Mouse (Mus musculus) embryonic facial prominence, embryonic 12.5 days (tissue): ENCODE measurements around the gene Plxnc1. TPM values are rescaled to one million over a fixed set of nuclear protein-coding genes. Genes with fewer than 3 reads are reported as not detected.
A peak's percentile ranks its signal among the peaks of the same experiment; 100 is the strongest.

Experiments used
- ATAC-seq: fragments of 200-750 bp; cut with Nextera tagmentation; 2 replicates; pipeline ENCODE4 v1.8.0; 2017; ENCODE audit not compliant: insufficient number of reproducible peaks, insufficient read depth, low FRiP score, low TSS enrichment
- H3K27ac ChIP-seq: fragments of 300-500 bp; sonication (generic); 2 replicates; pipeline ENCODE4 v1.5.1; 2016; ENCODE audit warnings: mild to moderate bottlenecking
- H3K27me3 ChIP-seq: fragments of 300-500 bp; sonication (generic); 2 replicates; pipeline ENCODE4 v1.6.1; 2016; ENCODE audit warnings: mild to moderate bottlenecking, moderate library complexity
- H3K36me3 ChIP-seq: fragments of 300-500 bp; sonication (generic); 2 replicates; pipeline ENCODE4 v1.6.1; 2016; ENCODE audit warnings: mild to moderate bottlenecking
- H3K4me1 ChIP-seq: fragments of 300-500 bp; sonication (generic); 2 replicates; pipeline ENCODE4 v1.6.1; 2016
- H3K4me2 ChIP-seq: fragments of 300-500 bp; sonication (generic); replicated peaks from 2 replicates; pipeline ENCODE4 v1.6.1; 2016; ENCODE audit warnings: mild to moderate bottlenecking, moderate library complexity
- H3K4me3 ChIP-seq: fragments of 300-500 bp; sonication (generic); 2 replicates; pipeline ENCODE4 v1.5.1; 2016; ENCODE audit warnings: mild to moderate bottlenecking
- H3K9ac ChIP-seq: fragments of 300-500 bp; sonication (generic); 2 replicates; pipeline ENCODE4 v1.6.1; 2016; ENCODE audit warnings: mild to moderate bottlenecking, moderate library complexity
- H3K9me3 ChIP-seq: fragments of 300-500 bp; sonication (generic); 2 replicates; pipeline ENCODE4 v1.6.1; 2016; ENCODE audit warnings: mild to moderate bottlenecking, moderate library complexity
- WGBS: fragments of 180-500 bp; shearing (Covaris S2); methylation state at CpG from one replicate; pipeline ENCODE4 v1.1.7; 2016; 5-methylcytosine and 5-hydroxymethylcytosine counted together
- polyA plus RNA-seq: library from polyadenylated mRNA; unstranded; fragments of >200 nt; fragmentation: Nextera tagmentation; extraction: Ambion mirVana; gene quantifications from 2 replicates; pipeline ENCODE4 v1.2.1, GENCODE M21; 2016

Plxnc1 gene
- polyA plus RNA-seq, 1 experiment from 2014 or later, result 3.5 TPM

DNA sequence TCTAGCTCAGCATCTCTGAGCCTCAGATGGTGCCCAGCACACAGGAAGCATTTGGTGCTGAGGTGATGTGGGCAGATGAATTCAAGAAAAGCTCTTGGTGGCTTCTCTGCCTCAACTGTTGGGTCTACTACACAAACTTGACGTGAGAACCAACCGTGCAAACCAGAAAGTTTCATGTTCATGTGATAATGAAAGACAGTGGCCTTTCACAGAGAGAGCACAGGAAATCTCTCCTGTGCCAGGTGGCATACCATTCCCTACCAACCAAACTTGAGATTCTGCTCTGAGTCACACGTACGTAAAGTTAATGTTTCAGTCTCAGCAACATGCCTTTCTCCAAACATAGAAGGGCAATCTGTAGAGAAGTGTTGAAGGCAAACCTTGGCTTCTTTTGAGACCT is 83.8 kb downstream of the Plxnc1 start:
- no peaks in the 10 kb centered on the region for H3K27me3 ChIP-seq
- no peak for ATAC-seq
- 91% methylated on average over 4 of the region's 4 CpGs for WGBS
- H3K36me3 ChIP-seq, result no peaks in the 10 kb centered on the region
- no peak overlapping the region for H3K9ac ChIP-seq
- no peaks in the 10 kb centered on the region for H3K9me3 ChIP-seq
- no peak overlapping the region for H3K27ac ChIP-seq
- H3K4me2 ChIP-seq, result no peak overlapping the region
- H3K4me1 ChIP-seq, result no peaks in the 10 kb centered on the region
- H3K4me3 ChIP-seq, result no peak overlapping the region

DNA sequence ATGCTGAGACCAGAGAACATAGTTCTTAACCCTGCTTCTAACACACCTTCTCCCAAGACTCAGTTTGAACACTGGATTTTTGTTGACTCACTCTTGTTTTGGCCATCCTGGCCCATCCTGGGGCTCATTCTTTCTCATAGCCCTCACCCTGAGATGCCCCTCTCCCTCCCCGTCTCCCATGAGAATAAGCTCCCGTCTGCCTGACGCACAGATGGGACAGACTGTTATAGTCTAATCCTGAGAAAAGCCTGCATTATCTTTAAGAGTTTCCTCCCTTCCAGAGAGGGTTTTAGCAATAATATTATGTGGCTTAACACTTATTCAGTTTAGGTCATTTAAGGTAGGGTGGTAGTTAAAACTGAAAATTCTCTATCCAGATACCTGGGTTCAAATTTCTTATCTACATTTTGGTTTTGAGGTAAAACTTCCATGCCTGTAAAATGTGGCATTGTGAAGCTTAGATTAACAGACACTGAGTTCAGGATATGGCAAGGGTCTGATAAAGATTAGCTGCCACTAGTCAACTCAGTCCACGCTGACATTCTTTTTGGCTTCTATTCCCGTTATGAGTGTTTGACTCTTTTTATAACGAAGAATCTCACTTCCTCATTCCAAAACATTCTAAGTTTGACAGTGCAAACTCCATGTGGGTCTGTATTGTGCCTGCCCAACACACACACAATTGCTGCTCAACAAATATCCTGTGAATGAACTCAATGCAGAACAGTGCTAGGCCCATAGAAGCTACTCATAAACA is 86.2 kb downstream of the Plxnc1 start:
- Histone ChIP-seq H3K9me3 (no peaks in the 10 kb centered on the region), H3K27ac (no peak overlapping the region), H3K4me1 (0 out of 2 replicates have a peak, but pooled peaks cover 4% of the 10 kb centered on the region), H3K27me3 (no peaks in the 10 kb centered on the region), H3K4me3 (no peak overlapping the region), H3K4me2 (no peak overlapping the region), H3K9ac (no peak overlapping the region), H3K36me3 (no peaks in the 10 kb centered on the region)
- WGBS, result 89% methylated on average over 6 of the region's 6 CpGs
- no peak for ATAC-seq

DNA sequence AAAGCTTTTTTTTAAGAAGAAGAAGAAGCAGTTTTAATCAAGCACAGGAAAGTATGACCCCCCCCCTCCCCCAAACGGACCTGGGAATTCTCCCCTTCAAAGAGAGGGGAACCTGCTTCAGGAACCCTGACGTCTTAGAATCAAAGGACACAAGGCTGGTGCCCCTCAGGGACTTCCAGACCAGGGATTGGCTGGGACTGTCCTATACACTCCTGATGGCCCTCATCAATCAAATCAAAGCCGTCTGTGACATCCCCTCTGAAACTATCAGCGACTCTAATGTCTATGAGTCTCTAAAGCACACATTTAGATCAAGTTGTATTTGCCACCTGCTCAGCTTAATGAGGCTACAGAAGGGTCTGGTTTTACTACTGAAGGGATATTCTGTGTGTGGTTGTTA is 94.1 kb downstream of the Plxnc1 start:
- Histone ChIP-seq H3K4me1 (0 out of 2 replicates have a peak, but pooled peaks cover 4% of the 10 kb centered on the region), H3K27me3 (no peaks in the 10 kb centered on the region), H3K27ac (no peak overlapping the region), H3K4me3 (no peak overlapping the region), H3K9ac (no peak overlapping the region), H3K9me3 (no peaks in the 10 kb centered on the region), H3K36me3 (no peaks in the 10 kb centered on the region), H3K4me2 (no peak overlapping the region)
- WGBS, result 58% methylated on average over 4 of the region's 4 CpGs
- no peak for ATAC-seq

DNA sequence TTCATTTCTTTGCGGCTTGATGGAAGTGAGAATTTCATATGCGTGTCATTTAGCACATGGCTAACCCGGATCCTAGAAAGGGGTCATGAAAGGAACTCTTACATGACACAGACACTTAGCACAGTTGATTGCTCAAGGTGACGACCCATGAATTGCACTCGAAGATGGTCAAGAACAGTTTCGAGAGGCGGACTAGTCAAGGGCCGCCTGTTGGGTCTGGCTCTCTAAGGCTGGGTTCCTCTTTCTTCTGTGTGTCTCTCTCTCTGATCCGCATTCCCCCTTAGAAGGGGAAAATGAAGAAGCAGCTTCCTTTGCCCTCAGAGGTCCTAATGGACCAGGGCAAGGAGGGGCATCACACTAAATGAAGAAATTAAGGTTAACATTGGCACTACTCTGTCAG is 94.7 kb downstream of the Plxnc1 start:
- 90% methylated on average over 9 of the region's 9 CpGs for WGBS
- no peak overlapping the region for H3K27ac ChIP-seq
- H3K27me3 ChIP-seq, result no peaks in the 10 kb centered on the region
- ATAC-seq, result no peak
- H3K4me3 ChIP-seq, result no peak overlapping the region
- H3K36me3 ChIP-seq, result no peaks in the 10 kb centered on the region
- no peaks in the 10 kb centered on the region for H3K9me3 ChIP-seq
- no peak overlapping the region for H3K9ac ChIP-seq
- 0 out of 2 replicates have a peak, but pooled peaks cover 4% of the 10 kb centered on the region for H3K4me1 ChIP-seq
- no peak overlapping the region for H3K4me2 ChIP-seq

DNA sequence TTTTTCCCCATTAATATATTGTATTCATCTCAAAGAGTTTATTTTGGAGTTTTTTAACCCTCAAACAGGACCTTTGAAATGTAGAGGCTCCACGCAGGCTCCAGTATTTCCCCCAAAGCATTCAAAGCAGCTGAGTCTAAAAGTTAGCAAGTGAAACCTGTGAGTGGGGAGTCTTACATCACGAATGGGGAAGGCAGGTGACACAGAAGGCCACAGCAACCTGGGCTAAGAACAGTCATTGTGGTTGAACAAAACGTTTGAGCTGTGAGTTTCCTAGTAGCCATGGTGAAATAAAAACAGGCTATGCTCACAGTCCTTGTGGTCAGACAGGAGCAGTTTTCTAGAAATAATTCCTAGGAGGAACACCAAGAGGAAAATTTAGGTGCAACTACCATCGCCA is 95.3 kb downstream of the Plxnc1 start:
- no peak for ATAC-seq
- no peaks in the 10 kb centered on the region for H3K27me3 ChIP-seq
- WGBS, result 79% methylated on average over 4 of the region's 4 CpGs
- 0 out of 2 replicates have a peak, but pooled peaks cover under 1% of the 10 kb centered on the region for H3K4me1 ChIP-seq
- H3K27ac ChIP-seq, result no peak overlapping the region
- H3K4me2 ChIP-seq, result no peak overlapping the region
- H3K9ac ChIP-seq, result no peak overlapping the region
- no peaks in the 10 kb centered on the region for H3K9me3 ChIP-seq
- no peak overlapping the region for H3K4me3 ChIP-seq
- no peaks in the 10 kb centered on the region for H3K36me3 ChIP-seq

DNA sequence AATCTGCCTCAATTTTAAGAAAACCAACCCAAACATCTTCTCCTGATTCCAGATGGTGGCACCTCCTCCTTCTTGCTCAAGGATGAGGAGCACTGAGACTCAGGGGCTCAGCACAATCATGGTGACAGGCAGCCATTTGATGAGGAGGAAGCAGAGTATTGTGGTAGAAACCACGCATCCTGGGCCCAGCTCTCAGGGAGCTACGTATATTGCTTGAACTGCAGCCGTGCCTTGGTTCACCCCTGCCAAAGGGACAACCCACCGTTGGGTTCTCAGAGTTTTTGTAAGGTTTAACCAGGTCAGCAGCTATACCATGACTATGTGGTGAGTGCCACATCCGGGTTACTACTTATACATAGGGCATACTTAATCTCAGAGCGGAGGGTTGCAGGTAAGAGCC is 96.3 kb downstream of the Plxnc1 start:
- Histone ChIP-seq H3K27me3 (no peaks in the 10 kb centered on the region), H3K4me2 (no peak overlapping the region), H3K36me3 (no peaks in the 10 kb centered on the region), H3K4me1 (no peaks in the 10 kb centered on the region), H3K9ac (no peak overlapping the region), H3K4me3 (no peak overlapping the region), H3K27ac (no peak overlapping the region), H3K9me3 (no peaks in the 10 kb centered on the region)
- no peak for ATAC-seq
- WGBS, result 92% methylated on average over 6 of the region's 6 CpGs

DNA sequence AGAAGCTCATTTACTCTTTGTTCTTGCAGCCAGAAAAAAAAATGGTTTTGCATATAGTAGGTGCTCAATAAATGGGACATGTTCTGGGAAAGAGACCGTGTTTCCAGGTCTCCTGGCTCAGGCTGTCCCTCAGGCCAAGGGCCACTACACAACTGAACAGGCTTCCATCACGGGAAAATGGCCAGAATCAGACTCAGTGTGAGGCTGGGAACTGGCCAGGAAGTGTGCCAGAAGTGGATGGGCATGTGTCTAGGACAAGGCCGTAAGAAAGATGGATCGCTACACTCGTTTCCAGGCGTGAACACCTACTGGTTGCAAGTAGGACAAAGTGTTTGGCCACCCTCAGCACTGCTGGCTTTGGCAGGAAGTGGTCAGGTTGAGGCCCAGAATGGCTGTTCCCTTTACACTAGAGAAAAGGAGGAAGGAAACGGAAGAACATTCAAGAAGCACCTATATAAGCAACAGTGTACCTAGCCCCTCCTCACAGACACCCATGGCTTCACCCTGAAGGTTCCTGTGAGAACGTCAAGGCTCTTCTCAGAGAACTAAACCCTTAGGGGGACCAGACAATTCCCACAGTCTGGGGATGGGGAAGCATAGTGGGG is 98.0 kb downstream of the Plxnc1 start:
- Histone ChIP-seq H3K27me3 (no peaks in the 10 kb centered on the region), H3K4me1 (no peaks in the 10 kb centered on the region), H3K36me3 (no peaks in the 10 kb centered on the region), H3K9me3 (no peaks in the 10 kb centered on the region), H3K4me3 (no peak overlapping the region), H3K9ac (no peak overlapping the region), H3K27ac (no peak overlapping the region), H3K4me2 (no peak overlapping the region)
- WGBS, result 85% methylated on average over 8 of the region's 8 CpGs
- ATAC-seq, result no peak

DNA sequence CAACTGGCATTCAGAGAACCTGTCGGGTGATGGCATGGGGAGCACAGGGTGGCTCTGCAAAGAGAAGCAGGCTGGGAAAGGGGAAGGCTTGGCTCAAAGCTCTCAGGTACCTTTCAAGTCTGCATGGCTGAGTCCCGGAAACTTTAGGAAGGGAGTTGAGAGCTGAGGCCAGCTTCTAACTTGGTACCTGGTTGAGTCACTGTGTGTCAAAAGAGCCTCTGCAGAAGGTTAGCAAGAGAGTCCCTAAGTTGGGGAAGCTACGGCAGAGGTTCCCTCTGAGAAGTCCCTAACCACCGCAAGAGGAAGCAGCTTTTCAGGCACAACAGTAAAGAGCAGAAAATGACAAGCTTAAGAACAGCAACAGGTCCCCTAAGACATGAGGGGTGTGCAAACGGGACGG is 99.9 kb downstream of the Plxnc1 start:
- Histone ChIP-seq H3K9me3 (no peaks in the 10 kb centered on the region), H3K4me2 (no peak overlapping the region), H3K27ac (no peak overlapping the region), H3K4me3 (no peak overlapping the region), H3K9ac (no peak overlapping the region), H3K4me1 (no peaks in the 10 kb centered on the region), H3K36me3 (no peaks in the 10 kb centered on the region), H3K27me3 (no peaks in the 10 kb centered on the region)
- no peak for ATAC-seq
- WGBS, result 83% methylated on average over 6 of the region's 6 CpGs

DNA sequence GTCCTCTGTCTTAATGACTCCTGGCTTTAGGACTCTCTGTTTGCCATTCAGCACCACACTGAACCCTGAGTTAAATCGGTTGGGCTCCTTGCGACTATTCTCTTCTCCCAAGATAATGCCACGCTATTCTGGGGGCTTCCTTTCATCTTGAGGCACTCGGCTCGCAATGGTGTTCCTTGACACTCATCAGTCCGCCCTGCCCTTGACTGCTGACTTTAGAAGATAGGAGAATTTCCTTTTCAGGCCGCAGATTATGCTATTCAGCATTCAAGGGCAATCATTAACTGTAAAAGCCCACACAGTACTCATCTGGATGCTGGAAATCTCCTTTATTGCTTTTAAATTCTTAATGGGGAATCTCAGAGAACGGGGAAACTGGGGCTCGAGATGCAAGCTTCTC is 108.8 kb downstream of the Plxnc1 start:
- Histone ChIP-seq H3K27ac (no peak overlapping the region), H3K4me1 (no peaks in the 10 kb centered on the region), H3K36me3 (no peaks in the 10 kb centered on the region), H3K4me2 (no peak overlapping the region), H3K9me3 (no peaks in the 10 kb centered on the region), H3K4me3 (no peak overlapping the region), H3K27me3 (no peaks in the 10 kb centered on the region), H3K9ac (no peak overlapping the region)
- WGBS, result 87% methylated on average over 9 of the region's 9 CpGs
- no peak for ATAC-seq

DNA sequence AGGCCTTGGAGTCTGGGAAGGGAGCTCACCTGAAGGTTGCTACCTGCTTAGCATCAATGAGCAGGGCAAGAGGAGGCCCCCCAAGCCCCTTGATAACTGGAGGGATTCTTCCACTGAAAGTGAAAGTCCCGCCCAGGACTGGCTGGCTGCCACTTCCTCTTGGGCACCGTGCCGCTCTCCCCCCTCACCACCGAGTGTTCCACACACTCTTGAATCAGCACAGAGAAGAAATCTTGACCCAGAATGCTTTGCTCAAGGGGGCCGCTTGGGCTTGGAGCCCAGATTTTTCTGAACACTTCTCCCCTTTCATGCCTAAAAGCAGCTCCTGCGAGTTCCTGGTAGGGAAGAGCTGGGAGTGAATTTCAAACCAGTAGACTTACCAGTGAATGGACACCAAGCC is 115.2 kb downstream of the Plxnc1 start:
- Histone ChIP-seq H3K36me3 (no peaks in the 10 kb centered on the region), H3K9me3 (no peaks in the 10 kb centered on the region), H3K4me3 (no peak overlapping the region), H3K9ac (no peak overlapping the region), H3K27me3 (no peaks in the 10 kb centered on the region), H3K4me1 (peaks cover 21% of the 10 kb centered on the region), H3K27ac (peak overlapping the region; percentile 64; the same call in 1 of the 2 replicates), H3K4me2 (no peak overlapping the region)
- WGBS, result 63% methylated on average over 6 of the region's 6 CpGs
- ATAC-seq, result peak; percentile 59; the same call in 1 of the 2 replicates

DNA sequence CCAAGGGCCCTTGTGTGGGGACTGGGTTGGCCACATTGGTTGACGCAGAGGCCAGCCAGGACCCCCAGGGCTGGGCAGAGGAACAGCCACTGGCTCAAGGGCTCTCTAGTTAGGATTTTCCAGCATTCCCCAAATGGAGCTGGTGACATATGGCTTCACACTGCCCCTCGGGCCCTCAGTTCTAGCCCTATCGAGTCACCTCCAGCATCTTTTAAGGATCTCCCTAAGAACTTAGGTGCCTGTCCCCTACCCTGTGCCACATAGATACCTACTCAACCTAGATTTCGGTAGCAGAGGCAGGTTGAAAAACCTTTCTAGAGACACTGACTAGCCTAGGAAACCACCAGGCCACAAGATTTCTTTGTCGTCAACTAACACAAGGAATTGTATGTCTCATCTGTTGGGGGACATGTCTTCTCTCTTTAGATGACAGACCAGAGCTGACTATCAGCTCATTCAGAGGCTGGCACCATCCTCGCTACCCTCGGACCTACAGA is 115.9 kb downstream of the Plxnc1 start:
- WGBS, result 92% methylated on average over 7 of the region's 7 CpGs
- H3K4me1 ChIP-seq, result peaks cover 23% of the 10 kb centered on the region
- no peaks in the 10 kb centered on the region for H3K36me3 ChIP-seq
- no peaks in the 10 kb centered on the region for H3K9me3 ChIP-seq
- ATAC-seq, result no peak
- H3K9ac ChIP-seq, result no peak overlapping the region
- H3K4me3 ChIP-seq, result no peak overlapping the region
- no peak overlapping the region for H3K27ac ChIP-seq
- H3K4me2 ChIP-seq, result no peak overlapping the region
- H3K27me3 ChIP-seq, result no peaks in the 10 kb centered on the region
